Mouse (Mus musculus) adrenal gland, postnatal 10 days (tissue): ENCODE results near the gene Nkain4. TPM values are rescaled to one million over a fixed set of nuclear protein-coding genes. Genes with fewer than 3 reads are reported as not detected.

Experiments used
- DNase-seq: peaks from one replicate; pipeline ENCODE4 v3.0.0; 2021; ENCODE audit warnings: mixed read lengths
- microRNA-seq: library from miRNA; unstranded; fragments of <30 nt; microRNA quantifications from one replicate; pipeline ENCODE4 v1.2.0, GENCODE M21; 2021
- total RNA-seq, 2 experiments: library from RNA; stranded (reverse); gene quantifications; 2 replicates each; pipeline ENCODE4 v1.2.3; 2021

The Nkain4 gene
- total RNA-seq, 2 experiments from 2014 or later: 7.6 to 10.4 TPM

DNA sequence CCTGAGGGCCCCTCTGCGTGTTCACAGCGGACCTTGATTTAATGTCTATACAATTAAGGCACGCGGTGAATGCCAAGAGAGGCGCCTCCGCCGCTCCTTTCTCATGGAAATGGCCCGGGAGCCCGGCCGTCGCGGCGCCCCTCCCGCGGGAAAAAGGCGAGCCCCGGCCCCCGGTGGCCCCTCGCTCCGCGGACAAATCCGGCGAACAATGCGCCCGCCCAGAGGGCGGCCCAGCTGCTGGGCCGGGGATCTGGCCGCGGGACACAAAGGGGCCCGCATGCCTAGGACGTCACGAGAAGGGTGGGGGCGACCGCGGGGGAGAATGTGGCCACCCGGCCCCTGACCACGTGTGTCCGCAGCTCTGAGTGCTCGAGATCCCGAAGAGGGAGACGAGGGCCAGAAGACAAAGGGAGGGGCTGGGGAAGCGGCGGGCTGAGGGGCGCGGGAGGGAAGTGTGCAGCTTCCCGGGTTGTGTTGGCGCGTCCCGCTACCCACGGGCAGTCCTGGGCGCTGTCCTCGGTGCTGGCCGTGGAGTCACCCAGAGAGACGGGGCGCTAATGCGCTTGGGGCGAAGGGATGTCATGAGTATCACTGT lies 60.4 kb downstream of the Nkain4 start:
- peak; percentile 81 for DNase-seq

DNA sequence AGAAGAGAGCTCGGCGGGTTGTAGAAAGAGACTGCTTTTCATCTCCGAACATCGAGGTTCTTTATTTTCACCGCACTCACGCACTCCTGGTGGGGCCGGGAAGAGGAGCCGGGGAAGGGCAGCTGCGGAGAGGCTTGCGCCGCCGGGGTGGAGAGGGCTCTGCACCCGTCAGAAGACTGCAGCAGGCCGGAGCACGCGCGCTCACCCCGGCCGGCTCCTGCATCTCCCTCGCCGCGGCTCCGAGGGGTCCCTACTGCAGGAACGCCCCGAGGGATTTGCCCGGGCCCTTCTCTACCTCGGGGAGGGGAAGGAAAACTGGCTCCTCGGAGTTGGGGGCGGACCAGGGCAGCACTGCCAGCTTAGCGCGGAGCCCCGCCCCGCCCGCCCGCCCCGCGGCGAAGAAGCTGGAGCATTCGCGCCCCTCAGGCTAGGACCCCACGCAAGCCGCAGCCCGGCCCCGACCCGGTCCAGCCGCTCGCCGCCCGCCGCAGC lies 60.9 kb downstream of the Nkain4 start:
- no peak for DNase-seq

DNA sequence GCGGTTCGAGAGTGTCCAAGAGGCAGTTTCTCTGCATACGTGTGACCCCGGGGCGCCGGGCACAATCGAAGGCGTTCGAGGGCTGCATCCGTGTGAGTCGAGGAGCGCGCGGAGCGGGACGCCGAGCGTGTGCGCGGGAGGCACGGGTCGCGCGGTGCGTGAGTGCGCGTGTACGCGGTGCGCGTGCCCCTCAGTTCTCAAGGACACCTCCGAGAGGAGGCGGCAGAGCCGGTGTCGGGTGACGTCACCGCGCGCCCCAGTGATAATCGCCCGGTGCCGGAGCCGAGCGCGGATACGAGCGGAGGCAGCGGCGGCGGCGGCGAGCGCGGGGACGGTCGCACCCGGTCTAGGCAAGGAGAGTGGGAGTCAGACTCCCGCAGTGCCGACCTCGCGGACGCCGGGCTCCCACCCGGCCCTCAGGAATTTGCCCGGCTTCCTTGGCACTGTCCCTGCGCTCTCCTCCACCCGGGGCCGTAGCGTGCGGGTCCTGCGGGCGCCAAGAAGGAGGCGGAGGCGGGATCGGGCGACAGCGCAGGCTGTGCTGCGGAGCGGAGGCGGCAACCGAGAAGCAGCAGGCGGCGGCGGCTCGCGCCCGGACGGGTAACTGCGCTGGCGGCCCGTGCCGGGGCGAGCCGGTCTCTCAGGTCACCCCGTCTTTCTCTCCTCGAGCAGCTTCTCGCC lies 61.5 kb downstream of the Nkain4 start:
- peak; percentile 31 for DNase-seq

DNA sequence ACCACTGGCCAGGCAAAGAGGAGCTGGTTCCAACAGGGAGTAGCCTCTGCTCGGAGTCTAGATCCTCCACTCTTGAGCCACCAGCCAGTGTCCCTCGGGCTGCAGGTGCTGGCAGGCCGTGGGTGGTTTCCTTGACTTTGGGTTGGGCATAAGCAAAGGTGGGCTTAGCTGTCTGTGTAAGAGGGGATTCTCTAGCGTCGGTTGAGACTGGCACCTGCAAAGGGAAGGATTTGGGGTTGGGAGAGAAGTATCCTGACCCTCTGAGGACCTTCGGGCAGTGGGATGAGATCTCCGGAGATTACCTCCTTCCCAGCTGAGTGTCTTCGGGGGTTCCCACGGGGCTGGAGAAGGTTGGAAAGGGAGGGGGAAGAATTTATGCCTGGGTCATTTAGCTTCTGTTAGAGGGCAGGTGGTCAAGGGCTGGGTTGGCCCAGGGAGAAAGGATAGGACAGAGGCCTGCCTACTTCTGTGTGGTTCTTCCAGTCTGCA lies 62.6 kb downstream of the Nkain4 start:
- no peak for DNase-seq

DNA sequence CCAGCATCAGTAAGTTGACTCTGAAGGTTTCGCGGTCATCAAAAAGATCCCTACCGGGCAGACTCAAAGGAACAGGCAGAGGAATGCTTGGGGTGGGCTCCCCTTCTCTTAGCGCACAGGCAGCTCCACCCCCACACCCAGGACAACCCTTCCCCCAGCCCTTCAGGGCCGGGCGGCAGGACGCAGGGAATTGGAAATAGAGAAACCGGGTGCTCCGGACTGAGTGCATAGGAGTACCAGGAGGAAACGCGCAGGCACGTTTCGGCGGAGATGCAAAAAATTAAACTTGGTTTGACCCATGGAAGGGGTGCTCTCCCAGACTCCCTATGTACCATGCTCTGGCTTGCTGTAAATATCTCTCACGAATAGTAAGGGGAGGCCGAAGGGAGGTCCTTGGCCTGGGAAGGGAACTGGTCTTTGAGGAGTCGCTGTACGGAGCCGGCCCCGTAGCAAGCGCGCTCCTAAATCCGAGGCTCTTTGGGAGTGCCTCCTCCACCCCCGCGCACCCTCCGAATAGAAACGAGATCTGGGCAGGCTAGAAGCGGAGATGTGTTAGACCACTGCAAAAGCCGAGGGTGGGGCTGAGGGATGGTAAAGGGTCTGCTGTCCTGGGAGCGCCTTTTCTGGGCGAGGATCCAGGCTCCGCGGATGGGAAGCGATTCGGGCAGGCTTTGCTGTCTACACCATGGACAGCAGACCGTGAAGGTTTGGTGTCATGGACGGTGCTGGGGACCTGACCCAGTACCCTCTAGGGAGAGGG lies 63.2 kb downstream of the Nkain4 start:
- DNase-seq: no peak

DNA sequence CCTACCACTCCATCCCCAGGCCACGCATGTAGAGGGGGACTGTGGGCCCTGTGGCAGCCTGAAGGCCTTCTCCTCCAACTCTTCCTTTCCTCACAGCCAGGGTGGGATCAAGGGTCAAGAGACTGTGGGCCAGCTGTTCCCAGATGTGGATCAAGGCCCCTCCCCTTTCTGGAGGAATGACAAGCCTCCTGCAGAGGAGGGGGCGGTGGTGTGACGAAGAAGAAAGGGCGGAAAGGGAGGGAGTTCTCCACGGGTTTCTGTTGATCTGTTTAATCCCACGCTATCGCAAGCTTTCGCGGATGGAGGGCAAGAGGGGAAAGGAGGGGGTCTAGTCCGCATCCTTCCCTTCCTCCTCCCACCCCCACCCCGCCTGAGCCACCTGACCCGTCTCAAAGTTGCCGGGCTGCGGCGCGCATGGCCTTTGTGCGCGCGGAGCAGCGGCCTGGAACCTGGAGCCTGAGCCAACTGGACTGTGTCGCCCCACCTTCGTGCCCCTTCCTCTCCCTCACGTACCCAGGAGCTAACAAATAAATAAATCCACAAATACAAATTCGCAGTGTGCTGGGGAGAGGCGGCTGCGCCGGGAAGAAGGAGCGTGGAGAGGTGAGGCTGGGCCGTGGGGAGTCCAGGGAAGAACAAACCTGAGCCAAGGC lies 64.0 kb downstream of the Nkain4 start:
- DNase-seq: no peak

DNA sequence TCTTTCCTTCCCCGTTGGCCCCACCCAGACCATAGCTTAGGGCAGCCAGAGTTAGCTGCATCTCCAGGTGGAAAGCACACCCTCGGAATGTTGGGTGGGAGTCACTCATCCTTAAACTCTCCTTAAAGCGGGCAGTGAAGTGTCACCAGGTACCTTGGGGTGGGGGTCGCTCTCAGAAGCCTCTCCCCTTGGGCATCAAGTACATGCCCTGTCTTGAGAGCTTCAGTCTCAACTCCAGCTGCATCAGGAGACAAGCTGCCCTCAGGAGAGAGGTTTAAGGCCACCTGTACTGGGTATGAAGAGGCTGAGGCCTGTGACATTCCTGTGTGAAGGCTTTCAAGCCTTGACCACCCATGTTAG lies 64.6 kb downstream of the Nkain4 start:
- DNase-seq: no peak

DNA sequence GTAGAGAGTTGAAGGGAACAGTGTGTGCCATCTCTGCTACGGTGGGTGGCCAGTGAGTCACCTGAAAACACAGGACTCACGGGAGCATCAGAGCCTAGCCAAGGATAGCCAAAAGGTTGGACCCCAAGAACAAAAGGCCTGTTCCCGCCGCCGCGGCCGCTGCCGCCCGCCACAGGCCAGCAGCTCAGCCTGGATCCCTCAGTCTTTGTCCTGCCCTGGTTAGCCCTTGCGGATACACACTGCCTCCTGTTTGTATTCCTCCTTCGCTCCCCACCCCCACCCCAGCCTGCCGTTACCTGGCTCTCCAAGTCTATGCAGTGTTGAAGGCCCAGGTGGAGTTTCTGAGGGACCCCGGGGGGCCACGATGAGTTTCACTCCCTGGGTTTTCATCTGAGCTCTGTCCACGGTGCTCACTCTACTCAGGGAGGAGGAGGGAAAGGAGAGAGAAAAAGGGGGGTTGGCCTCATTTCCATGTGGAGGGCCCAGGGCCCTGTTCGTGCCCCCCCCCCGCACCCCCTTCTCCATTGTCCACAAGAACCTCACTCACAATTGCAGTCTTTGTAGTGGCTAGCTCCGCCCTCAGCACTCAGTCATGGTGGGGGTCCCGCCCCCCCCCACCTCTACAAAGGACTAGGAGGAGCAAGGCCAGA lies 65.1 kb downstream of the Nkain4 start:
- DNase-seq: no peak

DNA sequence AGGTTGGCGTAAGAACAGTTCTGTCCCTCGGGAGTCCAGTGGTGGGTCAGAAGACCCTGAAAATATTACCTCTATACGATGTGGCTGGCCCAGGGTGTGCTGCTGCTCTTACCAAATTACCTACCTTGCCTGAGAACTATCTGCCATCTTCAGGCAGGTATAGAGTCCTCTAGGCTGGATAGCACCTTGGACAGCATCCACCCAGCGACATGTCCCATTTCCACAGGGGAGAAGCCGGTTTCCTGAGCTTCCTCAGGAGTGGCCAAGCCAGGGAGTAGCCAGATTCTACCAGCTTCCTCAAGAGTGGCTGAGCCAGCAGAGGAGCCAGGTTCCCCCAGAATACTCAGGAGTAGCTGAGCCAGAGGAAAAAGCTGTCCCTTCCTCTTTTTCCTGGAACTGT lies 69.2 kb downstream of the Nkain4 start:
- no peak for DNase-seq

Small RNAs within 50 kb of the gene (microRNA-seq; reads per million reads assigned to microRNA genes)
- not detected for gene Mir124a-3

Other genes with a start within 250 kb of the Nkain4 start
- 10 to 100 TPM; 41.1 to 55.9 TPM for gene Dido1, start 244.7 kb downstream of the Nkain4 start, total RNA-seq
- 10 to 100 TPM; 61.8 to 71.6 TPM for gene Gid8, start 244.6 kb downstream of the Nkain4 start, total RNA-seq
- gene Slc17a9, start 229.4 kb downstream of the Nkain4 start, total RNA-seq: 1 to 10 TPM; 1.6 to 2.2 TPM
- gene Bhlhe23, start 177.8 kb downstream of the Nkain4 start, total RNA-seq: not detected
- 10 to 100 TPM; 44.8 to 55.9 TPM for gene Ythdf1, start 33.8 kb downstream of the Nkain4 start, total RNA-seq
- gene Birc7, start 25.7 kb downstream of the Nkain4 start, total RNA-seq: not detected
- gene Arfgap1, start 12.5 kb upstream of the Nkain4 start, total RNA-seq: 10 to 100 TPM; 52.2 to 63.2 TPM
- gene Col20a1, start 31.8 kb upstream of the Nkain4 start, total RNA-seq: 1 to 10 TPM; 2.7 to 4.3 TPM
- gene Chrna4, start 88.8 kb upstream of the Nkain4 start, total RNA-seq: 1 to 10 TPM; 6.6 to 8.2 TPM
- 1 to 10 TPM; 4.2 to 8.1 TPM for gene Kcnq2, start 180.6 kb upstream of the Nkain4 start, total RNA-seq
- 100 to 1,000 TPM in 1 of 2 experiments, 10 to 100 TPM in 1; 69.0 to 168 TPM for gene Eef1a2, start 202.3 kb upstream of the Nkain4 start, total RNA-seq
- 10 to 100 TPM; 88.6 to 92.3 TPM for gene Ppdpf, start 232.5 kb upstream of the Nkain4 start, total RNA-seq
- gene Ptk6, start 248.1 kb upstream of the Nkain4 start, total RNA-seq: under 1 TPM; 0.06 to 0.12 TPM